Comparison of ENCODE assay signal across 25 mouse cellular contexts in genomic region chr12:108400951-108401350, GRCm38 (mm10). TPM values are rescaled to one million over a fixed set of nuclear protein-coding genes. Genes with fewer than 3 reads are reported as not detected.
A peak's percentile ranks its signal among the peaks of the same experiment; 100 is the strongest.
DNase-seq lines count a peak whose midpoint lies in the region; ATAC-seq lines count a peak whose summit lies in the region.
"Had no signal": no experiment of that assay in that cellular context is flagged by ENCODE, and none has a peak within 500 bp of the region (broad histone marks: within the 10 kb centered on the region; RNA-seq: fewer than 3 reads in every experiment).

No protein-coding gene starts in this region.

- H3K4me3 ChIP-seq in forebrain, embryonic 10.5 days = no peak overlapping the region
- no peak overlapping the region for H3K4me3 ChIP-seq in forebrain, embryonic 15.5 days
- H3K4me3 ChIP-seq in hindbrain, embryonic 10.5 days = no peak overlapping the region
- H3K4me3 ChIP-seq in hindbrain, embryonic 11.5 days (ENCODE audit: low read depth, low read length) = no peak overlapping the region
- H3K4me3 ChIP-seq: embryonic facial prominence, embryonic 10.5 days; embryonic facial prominence, embryonic 13.5 days; erythroblast, embryonic 14.5 days; forebrain, embryonic 13.5 days; hindbrain, embryonic 12.5 days; hindbrain, embryonic 15.5 days had no signal

- H3K4me1 ChIP-seq in forebrain, embryonic 10.5 days = peaks cover 31% of the 10 kb centered on the region
- peaks cover 16% of the 10 kb centered on the region for H3K4me1 ChIP-seq in forebrain, embryonic 15.5 days
- H3K4me1 ChIP-seq in hindbrain, embryonic 10.5 days (replicated peaks) = peaks cover 39% of the 10 kb centered on the region
- H3K4me1 ChIP-seq in hindbrain, embryonic 11.5 days (replicated peaks; ENCODE audit: control insufficient read depth, insufficient read depth, low read length) = peaks cover 5% of the 10 kb centered on the region; the same call in 1 of the 2 replicates

- H3K4me2 ChIP-seq in forebrain, embryonic 15.5 days (replicated peaks) = no peak overlapping the region
- H3K4me2 ChIP-seq in hindbrain, embryonic 11.5 days (replicated peaks; ENCODE audit: low read depth, low read length) = no peak overlapping the region
- H3K4me2 ChIP-seq: embryonic facial prominence, embryonic 13.5 days; forebrain, embryonic 13.5 days; heart, embryonic 11.5 days; hindbrain, embryonic 12.5 days; hindbrain, embryonic 15.5 days had no signal

- 0 out of 2 replicates have a peak overlapping the region, but pooled peaks have one; percentile 32 for H3K27ac ChIP-seq in forebrain, embryonic 10.5 days
- no peak overlapping the region for H3K27ac ChIP-seq in forebrain, embryonic 15.5 days (replicated peaks)
- H3K27ac ChIP-seq in hindbrain, embryonic 10.5 days = 0 out of 2 replicates have a peak overlapping the region, but pooled peaks have one; percentile 23
- no peak overlapping the region for H3K27ac ChIP-seq in hindbrain, embryonic 11.5 days (ENCODE audit: low read depth, low read length)
- H3K27ac ChIP-seq: embryonic facial prominence, embryonic 10.5 days; embryonic facial prominence, embryonic 13.5 days; forebrain, embryonic 13.5 days; hindbrain, embryonic 12.5 days; hindbrain, embryonic 15.5 days had no signal

- no peaks in the 10 kb centered on the region; the same call in 1 of the 2 replicates for H3K27me3 ChIP-seq in forebrain, embryonic 10.5 days (ENCODE audit: poor library complexity, severe bottlenecking)
- no peaks in the 10 kb centered on the region for H3K27me3 ChIP-seq in forebrain, embryonic 15.5 days
- peaks cover 3% of the 10 kb centered on the region; the same call in 1 of the 2 replicates for H3K27me3 ChIP-seq in hindbrain, embryonic 10.5 days (ENCODE audit: insufficient read depth, poor library complexity, severe bottlenecking)
- no peaks in the 10 kb centered on the region for H3K27me3 ChIP-seq in hindbrain, embryonic 11.5 days (ENCODE audit: control insufficient read depth, insufficient read depth, low read length)
- H3K27me3 ChIP-seq: embryonic facial prominence, embryonic 13.5 days; forebrain, embryonic 13.5 days; hindbrain, embryonic 12.5 days; hindbrain, embryonic 15.5 days had no signal

- no peak for ATAC-seq in forebrain, embryonic 15.5 days (replicated peaks)
- no peak for ATAC-seq in hindbrain, embryonic 11.5 days (ENCODE audit: low FRiP score)
- ATAC-seq: activated CD4-positive, CD25-positive, alpha-beta regulatory T cell, adult 4 months; forebrain, embryonic 13.5 days; forebrain, postnatal 0 days; intestine, postnatal 0 days had no signal

- H3K36me3 ChIP-seq in forebrain, embryonic 10.5 days (replicated peaks) = no peaks in the 10 kb centered on the region
- H3K36me3 ChIP-seq in forebrain, embryonic 15.5 days = no peaks in the 10 kb centered on the region
- no peaks in the 10 kb centered on the region for H3K36me3 ChIP-seq in hindbrain, embryonic 10.5 days
- H3K36me3 ChIP-seq in hindbrain, embryonic 11.5 days (ENCODE audit: control insufficient read depth, insufficient read depth, low read length) = no peaks in the 10 kb centered on the region
- H3K36me3 ChIP-seq: embryonic facial prominence, embryonic 10.5 days; embryonic facial prominence, embryonic 13.5 days; hindbrain, embryonic 12.5 days; hindbrain, embryonic 15.5 days had no signal

- H3K9ac ChIP-seq in forebrain, embryonic 15.5 days (replicated peaks) = no peak overlapping the region
- no peak overlapping the region for H3K9ac ChIP-seq in hindbrain, embryonic 11.5 days (ENCODE audit: low read depth, low read length)
- H3K9ac ChIP-seq: embryonic facial prominence, embryonic 13.5 days; forebrain, embryonic 13.5 days; forebrain, postnatal 0 days; hindbrain, embryonic 12.5 days; hindbrain, embryonic 15.5 days had no signal

- 81% methylated on average over 8 of the region's 8 CpGs for WGBS in forebrain, embryonic 10.5 days
- WGBS in forebrain, embryonic 15.5 days = 72% methylated on average over 8 of the region's 8 CpGs
- WGBS in hindbrain, embryonic 10.5 days = 84% methylated on average over 8 of the region's 8 CpGs
- WGBS in hindbrain, embryonic 11.5 days = 80% methylated on average over 8 of the region's 8 CpGs

- no peaks in the 10 kb centered on the region for H3K9me3 ChIP-seq in forebrain, embryonic 10.5 days
- H3K9me3 ChIP-seq in forebrain, embryonic 15.5 days = no peaks in the 10 kb centered on the region
- H3K9me3 ChIP-seq in hindbrain, embryonic 10.5 days = no peaks in the 10 kb centered on the region
- no peaks in the 10 kb centered on the region for H3K9me3 ChIP-seq in hindbrain, embryonic 11.5 days (ENCODE audit: control insufficient read depth, low read length)
- H3K9me3 ChIP-seq: embryonic facial prominence, embryonic 10.5 days; embryonic facial prominence, embryonic 13.5 days; forebrain, embryonic 13.5 days; hindbrain, embryonic 12.5 days; hindbrain, embryonic 15.5 days had no signal

- DNase-seq in adrenal gland, postnatal 14 days = peak; percentile 25
- no peak for DNase-seq in adrenal gland, postnatal 4 days (ENCODE audit: low spot score in 2 of 2)
- no peak for DNase-seq in forebrain, embryonic 10.5 days (ENCODE audit: extremely low spot score, low spot score)
- no peak for DNase-seq in hindbrain, embryonic 10.5 days (ENCODE audit: low spot score)
- DNase-seq in hindbrain, embryonic 11.5 days (ENCODE audit: low spot score) = no peak
- DNase-seq: adrenal gland, adult 8-10 months; cerebellum, adult 11 months; cerebellum, adult 8-10 months; cerebellum, postnatal 25 days; embryo, embryonic 11 days; forebrain, postnatal 0 days; gastrocnemius, postnatal 36 days; heart, postnatal 36 days; kidney, adult 2 months had no signal

RNA-seq across cellular contexts. Expression of gene Eml1, which starts 30.2 kb away (rescaled TPM):
- 32.9 and 38.8 TPM in 2 replicates for total RNA-seq in adrenal gland, postnatal 14 days (2021)
- total RNA-seq in adrenal gland, postnatal 4 days (2021) = 10 to 100 TPM; 33.6 to 34.6 TPM
- 95.1 and 102 TPM in 2 replicates for polyA plus RNA-seq in forebrain, embryonic 10.5 days (2016; fragmentation: Nextera tagmentation; extraction: Ambion mirVana)
- 58.6 and 65.7 TPM in 2 replicates for polyA plus RNA-seq in forebrain, embryonic 15.5 days (2015; fragmentation: Nextera tagmentation; extraction: Ambion mirVana)
- polyA plus RNA-seq in hindbrain, embryonic 10.5 days (2016; fragmentation: Nextera tagmentation; extraction: Ambion mirVana) = 104 and 125 TPM in 2 replicates
- polyA plus RNA-seq in hindbrain, embryonic 11.5 days (2014; fragmentation: Nextera tagmentation; extraction: Ambion mirVana) = 91.3 and 107 TPM in 2 replicates
- total RNA-seq: granulocyte monocyte progenitor cell, adult 5-6 weeks had no signal

Comparison
In these comparisons a context has a peak if more than half of its experiments do, and no peak if none do; other contexts are left out.
1. H3K27ac ChIP-seq: peak in forebrain, embryonic 10.5 days (single experiment) and hindbrain, embryonic 10.5 days (single experiment); none in forebrain, embryonic 15.5 days (single experiment) and hindbrain, embryonic 11.5 days (single experiment).